Mouse (Mus musculus): ENCODE data around the gene Sp3.
"Not testable (repeated sequence)": the region's sequence is repeated elsewhere in the genome, so short reads cannot be mapped to it uniquely, and the experiment has no call there.

Gene Sp3

DNA sequence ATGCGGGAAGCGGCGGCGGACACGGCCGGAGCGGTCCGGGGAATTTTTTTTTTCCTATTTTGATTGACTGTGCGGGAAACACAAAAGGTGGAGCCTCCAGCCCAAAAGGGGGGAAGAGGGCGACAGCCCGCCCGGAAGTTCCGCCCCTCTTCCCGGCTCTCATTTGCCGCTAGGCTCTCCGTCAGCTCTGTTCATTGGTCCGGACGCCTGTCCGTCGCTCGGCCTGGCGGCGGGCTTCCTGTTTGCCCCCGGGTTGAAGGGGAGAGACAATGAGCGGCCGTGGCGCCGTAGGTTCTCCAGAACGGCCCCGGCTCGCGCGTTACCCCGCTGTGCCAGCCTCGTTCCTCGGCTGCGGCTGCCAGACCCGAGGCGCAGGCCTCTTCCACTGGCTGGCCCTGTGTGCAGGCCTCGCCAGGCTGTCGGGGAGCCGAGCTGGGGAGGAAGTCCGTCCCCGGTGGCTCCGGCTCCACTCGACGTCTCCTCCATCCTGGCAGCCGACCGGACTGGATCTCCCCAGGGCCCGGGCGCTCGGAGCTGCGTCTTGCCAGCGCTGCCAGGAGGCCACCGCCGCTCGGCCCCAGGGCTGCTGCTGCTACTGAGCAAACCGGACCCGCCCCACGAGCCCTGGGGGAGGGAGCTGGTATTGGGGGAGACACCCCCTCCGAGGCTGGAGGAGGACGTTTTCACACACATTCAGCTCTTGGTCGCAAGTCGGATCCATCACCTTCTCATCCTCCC is at the start of gene Sp3:
Gene Sp3 (minus strand): TSS at position 110 of the 738 bp plus-strand sequence.
- DNase-seq = peak; percentile 97

DNA sequence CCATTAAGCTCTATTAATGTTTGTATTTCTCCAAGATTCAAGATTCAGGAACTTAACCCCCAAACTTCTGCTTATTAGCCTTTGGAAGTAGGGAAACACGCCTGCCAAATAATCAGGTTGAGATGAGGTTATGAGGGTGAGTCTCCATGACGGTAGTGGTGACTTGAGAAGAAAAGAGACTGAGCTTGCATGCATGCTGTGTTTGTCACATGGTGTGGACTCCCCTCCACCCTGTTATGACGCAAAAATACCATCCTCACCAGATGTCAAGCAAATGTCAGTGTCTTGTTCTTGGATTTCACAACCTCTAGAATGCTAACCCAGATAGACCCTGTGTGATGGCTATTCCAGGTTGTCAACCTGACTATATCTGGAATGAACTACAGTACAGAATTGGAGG is 49.6 kb upstream of the Sp3 start:
- DNase-seq = no peak

DNA sequence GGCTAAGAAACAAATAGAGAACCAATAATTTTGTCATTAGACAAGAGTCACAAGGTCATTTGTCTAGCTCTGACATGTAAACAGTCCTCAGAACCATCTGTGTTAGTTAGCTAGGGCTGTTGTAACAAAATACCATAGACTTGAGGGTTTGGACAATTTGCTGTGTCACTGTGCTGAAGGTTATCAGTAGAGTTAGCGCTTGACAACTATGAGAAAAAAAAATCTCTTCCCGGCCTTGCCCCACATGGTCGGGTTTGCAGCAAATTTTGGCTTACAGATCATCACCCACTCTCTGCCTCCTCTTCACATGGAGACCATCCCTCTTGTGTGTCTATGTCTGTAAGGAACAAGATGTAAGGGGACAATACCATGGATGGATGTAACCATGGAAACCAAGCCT is 47.8 kb upstream of the Sp3 start:
- DNase-seq = no peak

DNA sequence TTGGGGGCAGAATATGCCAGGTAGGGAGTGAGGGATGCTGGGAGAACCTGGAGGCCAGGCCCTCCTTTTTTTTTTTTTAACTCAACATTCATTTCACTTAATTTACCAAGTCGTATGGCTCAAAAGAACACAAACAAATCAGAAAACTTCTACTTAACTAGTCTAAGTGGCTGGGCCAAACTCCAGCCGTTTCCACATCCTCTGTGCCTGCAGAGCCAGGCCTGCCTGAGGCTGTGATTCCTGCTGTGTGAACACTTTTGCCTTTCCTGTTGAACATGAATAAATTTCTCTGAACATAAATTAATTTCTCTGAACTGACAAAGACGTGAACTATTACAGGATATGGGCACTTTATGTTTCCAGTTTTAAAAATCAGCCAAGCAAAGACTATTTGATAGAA is 46.9 kb upstream of the Sp3 start:
- DNase-seq = no peak

DNA sequence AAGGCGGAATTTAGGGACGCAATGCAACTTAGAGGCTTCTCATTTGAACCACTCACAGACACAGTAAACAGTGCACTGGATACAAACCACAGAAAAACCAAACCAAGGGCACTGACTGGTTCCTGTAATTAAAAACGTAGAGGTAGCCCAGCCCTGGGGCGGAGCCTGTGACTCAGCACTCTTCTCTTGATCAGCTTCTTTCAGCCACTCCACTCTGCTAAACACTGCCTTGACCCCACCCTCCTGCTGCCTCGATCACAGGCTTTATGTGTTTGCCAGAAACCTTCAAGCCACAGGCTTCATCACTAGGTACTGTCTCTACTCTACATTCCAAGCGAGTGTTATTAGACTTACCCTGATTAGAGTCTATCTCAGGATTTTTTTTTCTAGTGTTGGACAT is 43.6 kb upstream of the Sp3 start:
- peak; percentile 38 for DNase-seq

DNA sequence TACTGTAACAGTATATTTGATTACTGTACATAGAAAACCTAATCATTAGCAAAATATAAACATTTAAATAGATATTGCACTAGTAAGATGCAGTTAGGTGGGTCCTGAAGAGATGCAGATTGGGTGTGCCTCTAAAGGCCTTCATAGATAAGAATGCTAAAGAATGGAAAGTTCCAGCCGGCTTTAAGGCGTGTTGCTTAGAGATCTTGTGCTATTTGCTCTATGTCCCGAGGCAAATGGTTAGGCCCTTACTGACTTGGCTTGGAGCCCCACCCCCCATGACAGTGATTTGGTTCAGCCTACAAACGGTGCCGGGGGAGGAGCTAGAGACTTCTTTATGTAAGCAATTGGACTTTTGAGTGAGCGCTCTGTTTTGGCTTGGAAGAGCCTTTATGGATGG is 40.8 kb upstream of the Sp3 start:
- DNase-seq = no peak

DNA sequence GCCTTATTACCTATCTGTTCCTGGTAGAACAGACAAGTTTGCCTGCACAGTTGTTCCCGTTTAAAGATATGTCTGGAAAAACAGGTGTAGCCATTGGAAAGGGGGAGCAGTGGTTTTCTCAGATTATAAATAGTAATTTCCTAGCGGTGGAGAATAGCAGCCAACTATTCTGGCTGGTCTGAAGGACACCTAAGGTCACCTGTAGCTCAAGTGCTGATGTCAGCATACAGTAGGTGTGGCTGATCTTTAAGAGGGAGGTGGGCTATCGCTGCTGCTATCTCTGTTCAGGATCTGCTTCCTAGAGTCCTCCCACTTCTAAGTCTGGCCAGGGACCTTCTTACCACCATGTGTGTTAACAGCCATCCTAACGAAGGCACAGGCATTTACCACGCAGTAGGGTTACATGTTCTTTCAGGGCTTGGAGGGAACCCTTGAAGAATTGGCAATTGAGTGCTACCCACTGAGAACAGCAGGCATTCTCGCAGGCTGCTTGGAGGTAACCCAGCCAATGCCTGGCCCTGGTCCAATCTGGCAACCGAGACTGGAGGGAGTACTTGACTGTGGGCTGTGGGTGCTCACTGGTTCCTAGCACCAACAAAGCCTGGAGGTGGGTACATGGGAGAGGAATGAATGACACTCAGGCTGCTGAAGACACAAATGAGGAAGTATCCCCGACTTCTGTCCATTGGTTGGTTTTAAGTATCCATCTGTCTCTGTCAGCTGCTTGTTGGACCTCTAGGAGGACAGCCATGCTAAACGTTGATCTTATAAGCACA is 39.3 kb upstream of the Sp3 start:
- peak; percentile 69 for DNase-seq

DNA sequence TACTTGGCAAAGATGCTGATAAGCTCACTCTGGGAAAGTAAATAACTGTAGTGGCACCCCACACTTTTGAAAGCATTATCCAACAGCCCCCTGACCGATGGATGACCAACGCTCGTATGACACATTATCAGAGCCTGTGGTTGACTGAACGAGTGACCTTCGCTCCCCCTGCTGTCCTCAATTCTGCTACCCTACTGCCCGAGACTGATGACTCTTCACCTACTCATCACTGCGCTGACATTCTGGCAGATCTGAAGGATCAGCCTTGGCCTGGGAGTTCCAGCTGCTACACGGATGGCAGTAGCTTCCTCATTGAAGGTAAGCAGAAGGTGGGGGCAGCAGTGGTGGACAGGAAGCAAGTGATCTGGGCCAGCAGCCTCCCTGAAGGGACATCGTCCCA is 33.8 kb upstream of the Sp3 start:
- DNase-seq = not testable (repeated sequence)

DNA sequence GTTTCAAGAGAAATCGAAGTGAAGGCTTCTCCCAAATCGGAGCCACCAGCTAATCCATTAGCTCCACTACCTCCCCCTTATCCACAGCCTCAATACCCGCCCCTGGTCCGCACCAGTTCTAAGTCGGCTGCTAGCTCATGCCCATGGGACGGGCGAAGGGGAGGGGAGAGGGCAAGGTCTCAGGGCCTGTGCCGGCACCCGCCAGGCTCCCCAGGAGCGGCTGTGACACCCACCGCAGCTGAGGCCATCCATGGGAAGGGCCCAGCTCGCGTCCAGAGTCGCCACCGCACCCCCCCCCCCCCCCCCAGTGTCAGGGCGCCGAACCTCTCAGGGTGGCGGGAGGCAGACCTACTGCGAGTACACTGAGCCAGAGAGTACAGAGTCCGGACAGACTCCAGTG is 32.4 kb upstream of the Sp3 start:
- no peak for DNase-seq

DNA sequence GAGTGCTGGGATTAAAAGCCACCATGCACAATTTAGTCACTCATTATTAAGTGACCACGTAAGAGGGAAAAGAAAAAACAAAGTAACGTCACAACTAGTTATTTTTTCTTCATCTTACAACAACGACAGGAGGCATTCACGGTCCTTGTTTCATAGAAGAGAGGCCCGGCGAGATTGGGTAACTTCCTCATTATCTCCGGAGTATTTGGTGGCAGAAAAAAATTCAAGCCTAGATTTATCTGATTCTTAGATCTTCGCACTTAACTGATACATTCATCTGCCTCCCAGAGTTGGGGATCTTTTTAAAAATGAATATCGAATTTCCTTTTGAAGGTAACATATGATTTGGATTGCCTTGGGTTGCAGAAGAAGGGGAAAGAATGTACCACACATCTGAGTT is 27.2 kb upstream of the Sp3 start:
- DNase-seq = no peak

DNA sequence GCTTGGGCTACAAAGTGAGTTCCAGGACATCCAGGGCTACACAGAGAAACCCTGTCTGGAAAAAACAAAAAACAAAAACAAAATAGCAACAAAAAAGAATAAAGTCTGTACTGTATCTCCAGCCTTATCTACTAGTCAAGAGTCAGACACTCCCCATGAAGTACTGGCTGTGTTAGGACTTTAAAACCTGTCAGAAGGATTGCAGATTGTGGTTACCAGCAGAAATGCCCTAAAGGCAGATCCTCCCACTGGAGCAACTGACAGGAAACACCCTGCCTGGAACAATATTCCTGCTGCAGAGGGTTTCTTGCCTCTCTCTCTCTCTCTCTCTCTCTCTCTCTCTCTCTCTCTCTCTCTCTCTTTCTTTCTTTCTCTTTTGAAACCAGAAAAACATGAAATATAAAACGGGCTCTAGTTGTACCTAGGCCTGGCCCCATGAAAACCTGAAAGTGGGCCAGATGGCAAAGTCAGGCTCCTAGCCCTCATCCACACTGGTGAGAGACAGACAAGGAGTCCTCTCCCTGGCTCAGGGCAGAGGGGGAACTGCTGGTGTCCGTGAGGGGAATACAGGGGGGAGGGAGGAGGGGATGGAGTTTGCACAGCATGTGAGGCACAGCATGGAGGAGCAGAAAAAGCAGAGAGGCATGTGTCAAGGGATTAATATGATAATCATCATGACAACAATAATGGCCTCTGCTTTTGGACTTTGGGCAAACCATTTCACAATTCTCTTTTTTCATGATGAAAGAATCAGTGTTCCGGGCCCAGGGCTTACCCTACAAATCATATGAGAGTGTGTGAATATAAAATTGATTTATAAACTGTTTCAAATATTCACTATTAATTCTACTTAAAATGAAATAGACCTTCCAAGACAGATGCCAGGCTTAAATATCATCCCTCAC is 25.6 kb upstream of the Sp3 start:
- DNase-seq = no peak

DNA sequence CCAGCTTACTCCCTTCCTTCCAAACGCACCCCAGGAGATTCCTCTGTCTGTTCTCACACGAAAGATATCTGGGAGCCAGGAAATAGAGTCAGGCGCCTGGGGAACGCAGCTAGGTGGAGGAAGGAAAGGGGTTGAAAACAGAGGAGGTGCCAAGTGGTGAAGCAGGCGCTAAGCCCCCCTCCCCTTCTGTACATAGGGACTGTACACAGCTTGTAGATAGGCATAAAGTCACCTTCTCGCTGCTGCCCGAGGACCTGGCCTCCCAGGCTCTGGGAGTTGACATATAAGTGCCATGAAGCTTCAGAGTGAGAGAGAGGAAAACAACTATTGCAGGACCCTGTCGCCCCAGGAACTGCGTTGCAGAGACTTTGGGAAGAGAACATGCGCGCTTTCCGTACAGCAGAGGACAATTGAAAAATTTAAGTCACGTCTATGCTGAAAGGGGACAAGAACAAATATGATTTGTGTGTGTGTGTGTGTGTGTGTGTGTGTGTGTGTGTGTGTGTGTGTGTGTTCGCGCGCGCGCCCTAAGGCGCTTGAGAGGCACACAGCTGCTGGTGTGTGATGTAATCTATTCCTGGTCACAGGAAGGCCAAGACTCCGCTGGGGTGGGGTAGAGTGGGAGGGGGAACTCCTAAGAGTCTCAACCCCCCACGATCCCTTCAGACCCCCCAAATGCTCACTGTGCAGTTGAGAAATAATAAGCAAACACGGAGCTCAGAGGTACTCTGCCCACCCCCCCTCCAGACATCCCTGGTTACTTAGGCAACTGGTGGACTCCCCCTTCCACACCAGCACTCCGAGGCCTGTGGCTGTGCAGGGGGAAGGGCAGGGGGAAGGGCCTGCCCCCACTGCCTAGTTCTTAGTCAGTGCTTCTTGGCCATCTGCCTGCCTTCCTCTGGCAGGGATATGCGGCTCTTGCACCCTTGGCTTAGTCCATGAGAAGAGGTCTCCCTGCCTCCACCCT is 23.8 kb upstream of the Sp3 start:
- peak; percentile 86 for DNase-seq

DNA sequence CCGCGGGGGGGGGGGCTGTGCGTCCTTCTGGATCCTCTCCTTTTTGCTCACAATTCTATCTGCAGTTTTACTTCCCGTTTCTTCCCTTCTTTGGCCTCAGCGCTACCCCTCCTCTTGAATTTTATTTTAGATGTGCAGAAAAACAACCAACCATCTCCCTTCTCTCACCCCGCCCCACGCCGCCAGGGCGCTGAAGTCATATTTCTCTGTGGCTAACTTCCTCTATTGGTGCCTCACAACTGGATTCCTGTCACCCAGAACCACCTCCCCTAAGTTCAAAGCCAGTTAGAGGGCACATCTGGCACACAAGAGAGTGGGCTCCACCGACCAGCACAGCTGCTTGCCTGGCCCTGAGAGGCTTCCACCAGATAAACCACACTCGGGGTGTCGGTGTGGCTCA is 22.8 kb upstream of the Sp3 start:
- DNase-seq = peak; percentile 50

DNA sequence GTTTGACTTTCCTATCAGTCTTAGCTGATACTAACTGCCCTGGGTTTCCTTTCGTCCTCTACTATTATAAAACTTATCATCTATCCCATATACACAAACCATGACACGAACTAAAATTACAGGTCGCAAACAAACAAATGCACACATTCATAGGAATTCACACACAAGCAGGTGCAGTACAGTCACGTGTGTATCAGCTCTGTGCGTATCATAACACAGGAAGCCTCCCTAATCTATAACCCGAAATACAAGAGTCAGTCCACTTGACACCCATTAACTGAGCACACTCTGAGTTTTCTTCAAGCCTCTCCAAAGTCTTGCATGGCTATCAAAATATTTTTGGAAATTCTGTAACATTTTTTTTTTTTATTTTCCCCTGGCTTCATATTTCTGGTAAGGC is 22.2 kb upstream of the Sp3 start:
- no peak for DNase-seq

DNA sequence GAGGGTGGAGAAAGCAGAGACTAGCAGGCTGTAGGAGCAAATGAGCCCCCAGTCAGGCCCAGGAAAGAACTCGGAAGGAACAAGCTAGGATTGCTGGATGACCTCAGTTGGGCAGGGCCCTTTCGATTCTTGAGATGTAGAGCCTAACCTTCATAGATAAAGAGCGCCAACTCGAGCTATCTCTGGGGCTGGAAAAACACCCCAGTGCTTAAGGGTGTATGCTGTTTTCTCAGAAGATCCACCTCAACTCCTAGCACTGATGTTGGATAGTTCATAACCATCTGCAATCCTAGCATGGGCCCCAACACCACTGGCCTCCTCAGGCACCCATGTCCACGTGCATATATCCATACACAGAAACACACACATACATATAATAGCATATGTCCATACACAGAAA is 21.7 kb upstream of the Sp3 start:
- DNase-seq = no peak

DNA sequence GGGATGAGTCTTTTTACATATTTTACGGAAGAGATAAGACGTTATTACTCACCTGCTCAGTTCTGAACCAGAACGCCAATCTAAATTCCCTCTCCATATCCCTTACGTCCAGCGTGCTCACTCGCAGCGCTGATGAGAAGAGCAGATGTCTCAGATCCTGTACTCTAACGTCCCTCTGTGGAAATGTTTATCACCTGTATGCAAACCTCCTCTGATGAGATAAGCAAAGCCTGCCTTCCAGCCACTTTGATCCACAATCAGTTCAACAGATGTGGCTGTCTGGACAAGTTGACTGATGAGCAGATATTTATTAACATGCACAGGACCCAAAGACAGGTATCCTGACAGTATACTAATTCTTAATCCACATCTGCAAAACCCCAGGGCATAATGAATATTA is 19.9 kb upstream of the Sp3 start:
- DNase-seq = no peak

DNA sequence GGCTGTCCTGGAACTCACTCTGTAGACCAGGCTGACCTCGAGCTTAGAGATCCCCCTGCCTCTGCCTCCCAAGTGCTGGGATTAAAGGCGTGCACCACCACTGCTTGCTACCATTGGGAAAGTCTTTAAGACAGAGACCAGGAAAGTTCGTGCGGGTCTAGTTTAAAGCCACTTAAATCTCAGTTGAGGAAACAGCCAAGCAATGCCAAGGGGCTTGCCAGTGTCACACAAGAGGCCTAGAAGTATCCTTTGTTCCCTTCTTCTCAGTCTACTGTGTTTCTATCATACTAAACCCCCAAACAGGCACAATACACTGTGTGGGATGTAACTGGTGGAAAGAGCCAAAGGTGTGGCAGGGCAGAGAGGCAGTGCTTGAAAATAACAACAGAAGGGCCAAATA is 17.3 kb upstream of the Sp3 start:
- DNase-seq = no peak

DNA sequence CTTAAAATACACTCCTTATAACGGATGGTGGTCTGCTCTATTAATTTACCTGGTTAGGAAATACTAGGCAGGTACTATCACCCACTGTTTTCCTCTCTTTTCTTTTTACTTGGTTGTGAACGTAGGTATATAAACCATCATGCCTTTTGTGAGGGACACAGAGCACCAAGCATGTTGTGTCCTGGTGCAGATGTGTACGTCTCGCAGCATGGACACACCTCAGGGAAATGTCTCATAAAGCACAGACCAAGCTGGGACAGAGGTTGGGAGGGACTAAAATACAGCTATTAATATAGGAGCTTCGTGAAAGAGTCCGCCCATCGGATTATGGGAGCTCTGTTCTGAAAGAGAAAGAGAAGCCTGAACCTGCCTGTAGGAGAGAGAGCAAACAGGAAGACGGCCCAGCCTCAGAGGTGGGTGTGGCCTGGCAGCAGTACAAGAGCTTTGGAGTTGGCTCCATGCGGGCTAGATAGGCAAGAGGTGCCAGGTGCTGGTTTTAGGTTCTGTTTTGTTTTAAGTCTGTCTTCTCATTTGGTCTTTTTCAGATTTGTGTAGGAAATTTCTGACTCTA is 16.6 kb upstream of the Sp3 start:
- DNase-seq = peak; percentile 78

DNA sequence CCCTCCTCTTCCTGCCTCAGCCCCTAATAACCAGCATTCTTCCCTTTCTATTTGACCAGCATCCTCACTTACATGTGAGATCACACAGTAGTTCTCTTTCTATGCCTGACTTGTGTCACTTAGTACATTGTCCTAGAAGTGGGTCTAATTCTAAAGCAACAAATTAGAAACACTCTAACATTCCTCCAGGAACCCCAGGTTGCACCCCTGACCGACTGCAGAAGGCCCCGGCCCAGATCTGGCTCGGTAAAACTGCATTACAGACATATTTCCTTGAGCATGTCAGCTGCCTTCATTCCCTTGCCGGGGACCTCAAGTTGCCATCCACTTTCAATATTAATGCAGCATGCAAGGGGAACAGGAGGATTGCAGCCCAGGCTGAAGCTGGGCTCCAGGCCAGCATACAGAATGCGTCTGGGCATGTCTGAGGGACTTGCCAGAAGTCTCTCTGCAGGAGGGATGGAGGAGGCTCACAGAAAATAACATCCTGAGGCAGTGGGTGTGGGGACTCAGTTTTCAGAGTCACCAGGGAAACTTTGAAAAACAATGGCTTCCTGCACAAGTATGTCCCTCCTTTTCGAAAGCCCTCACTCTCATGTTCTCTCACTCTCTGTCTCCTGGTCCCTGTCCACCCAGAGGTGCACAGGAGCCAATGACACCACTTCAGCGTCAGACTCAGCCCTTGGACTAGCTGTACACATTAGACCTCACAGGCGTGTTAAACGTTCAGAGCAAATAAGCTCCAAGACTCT is 15.3 kb upstream of the Sp3 start:
- peak; percentile 53 for DNase-seq

DNA sequence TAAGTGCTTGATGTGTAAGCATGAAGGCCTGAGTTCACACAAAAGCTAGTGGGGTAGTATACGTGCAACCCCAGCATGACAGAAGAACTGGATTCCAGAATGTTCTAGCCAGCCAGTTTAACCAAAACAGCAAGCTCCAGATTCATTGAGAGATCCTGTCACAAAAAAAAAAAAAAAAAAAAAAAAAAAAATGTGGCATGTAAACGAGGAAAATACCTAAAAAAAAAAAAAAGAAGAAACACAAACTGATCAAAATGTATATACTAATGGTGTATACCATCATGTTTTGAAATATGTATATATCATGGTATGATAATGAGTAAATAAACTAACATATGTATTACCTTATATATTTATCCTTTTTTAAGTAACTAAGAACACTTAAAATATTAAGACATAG is 13.9 kb upstream of the Sp3 start:
- no peak for DNase-seq

DNA sequence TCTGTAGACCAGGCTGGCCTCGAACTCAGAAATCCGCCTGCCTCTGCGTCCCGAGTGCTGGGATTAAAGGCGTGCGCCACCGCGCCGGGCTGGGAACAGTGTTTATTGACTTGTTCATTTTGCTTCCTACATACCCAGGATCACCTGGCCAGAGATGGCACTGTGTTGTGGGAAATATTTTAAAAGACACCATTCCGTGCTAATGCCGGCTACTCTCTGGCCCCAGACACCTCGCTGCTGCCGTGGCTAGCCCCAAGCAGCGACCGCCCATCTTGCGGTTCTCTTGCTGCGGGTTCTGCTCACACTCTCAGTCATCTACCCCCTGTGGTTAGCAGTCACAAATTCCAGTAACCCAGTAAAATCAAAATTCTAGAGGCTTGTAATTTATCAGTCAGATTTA is 12.3 kb upstream of the Sp3 start:
- no peak for DNase-seq

All from lung, postnatal 14 days (tissue).